Mouse (Mus musculus) embryonic facial prominence, embryonic 12.5 days (tissue): ENCODE data around the gene 1700025G04Rik. TPM values are rescaled to one million over a fixed set of nuclear protein-coding genes. Genes with fewer than 3 reads are reported as not detected.

Experiments
- ATAC-seq: fragments of 200-750 bp; cut with Nextera tagmentation; 2 replicates; pipeline ENCODE4 v1.8.0; 2017; ENCODE audit not compliant: insufficient number of reproducible peaks, insufficient read depth, low FRiP score, low TSS enrichment
- H3K27ac ChIP-seq: fragments of 300-500 bp; sonication (generic); 2 replicates; pipeline ENCODE4 v1.5.1; 2016; ENCODE audit warnings: mild to moderate bottlenecking
- H3K27me3 ChIP-seq: fragments of 300-500 bp; sonication (generic); 2 replicates; pipeline ENCODE4 v1.6.1; 2016; ENCODE audit warnings: mild to moderate bottlenecking, moderate library complexity
- H3K36me3 ChIP-seq: fragments of 300-500 bp; sonication (generic); 2 replicates; pipeline ENCODE4 v1.6.1; 2016; ENCODE audit warnings: mild to moderate bottlenecking
- H3K4me1 ChIP-seq: fragments of 300-500 bp; sonication (generic); 2 replicates; pipeline ENCODE4 v1.6.1; 2016
- H3K4me2 ChIP-seq: fragments of 300-500 bp; sonication (generic); replicated peaks from 2 replicates; pipeline ENCODE4 v1.6.1; 2016; ENCODE audit warnings: mild to moderate bottlenecking, moderate library complexity
- H3K4me3 ChIP-seq: fragments of 300-500 bp; sonication (generic); 2 replicates; pipeline ENCODE4 v1.5.1; 2016; ENCODE audit warnings: mild to moderate bottlenecking
- H3K9ac ChIP-seq: fragments of 300-500 bp; sonication (generic); 2 replicates; pipeline ENCODE4 v1.6.1; 2016; ENCODE audit warnings: mild to moderate bottlenecking, moderate library complexity
- H3K9me3 ChIP-seq: fragments of 300-500 bp; sonication (generic); 2 replicates; pipeline ENCODE4 v1.6.1; 2016; ENCODE audit warnings: mild to moderate bottlenecking, moderate library complexity
- WGBS: fragments of 180-500 bp; shearing (Covaris S2); methylation state at CpG from one replicate; pipeline ENCODE4 v1.1.7; 2016; 5-methylcytosine and 5-hydroxymethylcytosine counted together
- polyA plus RNA-seq: library from polyadenylated mRNA; unstranded; fragments of >200 nt; fragmentation: Nextera tagmentation; extraction: Ambion mirVana; gene quantifications from 2 replicates; pipeline ENCODE4 v1.2.1, GENCODE M21; 2016

1700025G04Rik gene
- polyA plus RNA-seq, 1 experiment from 2014 or later, result 34.7 TPM

GRCm38 (mm10) chr1:152088791-152089401 is 1.0 kb downstream of the 1700025G04Rik start:
- Histone ChIP-seq H3K4me1 (peaks cover 54% of the 10 kb centered on the region), H3K27ac (peak overlapping the region; percentile 88), H3K4me3 (peak overlapping the region; percentile 90), H3K4me2 (peak overlapping the region; percentile 85), H3K36me3 (no peaks in the 10 kb centered on the region), H3K9me3 (no peaks in the 10 kb centered on the region), H3K27me3 (no peaks in the 10 kb centered on the region), H3K9ac (peak overlapping the region; percentile 86)
- WGBS, result 4% methylated on average over 16 of the region's 16 CpGs
- no peak for ATAC-seq

GRCm38 (mm10) chr1:152088030-152088429 is 1.9 kb downstream of the 1700025G04Rik start:
- Histone ChIP-seq H3K4me1 (peaks cover 54% of the 10 kb centered on the region), H3K36me3 (no peaks in the 10 kb centered on the region), H3K27me3 (no peaks in the 10 kb centered on the region), H3K4me2 (peak overlapping the region; percentile 85), H3K9me3 (no peaks in the 10 kb centered on the region), H3K9ac (no peak overlapping the region), H3K4me3 (no peak overlapping the region), H3K27ac (no peak overlapping the region)
- ATAC-seq, result no peak
- 60% methylated on average over 5 of the region's 5 CpGs for WGBS

- Histone ChIP-seq H3K4me3 (no peak overlapping the region), H3K9me3 (no peaks in the 10 kb centered on the region), H3K27ac (no peak overlapping the region), H3K4me2 (no peak overlapping the region), H3K27me3 (no peaks in the 10 kb centered on the region), H3K4me1 (peaks cover 54% of the 10 kb centered on the region), H3K36me3 (no peaks in the 10 kb centered on the region), H3K9ac (no peak overlapping the region)
- ATAC-seq, result no peak
- 53% methylated on average over 3 of the region's 3 CpGs for WGBS
Observed at GRCm38 (mm10) chr1:152086951-152087350, 3.0 kb downstream of the 1700025G04Rik start.

GRCm38 (mm10) chr1:152085561-152085960 is 4.4 kb downstream of the 1700025G04Rik start:
- H3K27me3 ChIP-seq, result no peaks in the 10 kb centered on the region
- H3K27ac ChIP-seq, result no peak overlapping the region
- no peaks in the 10 kb centered on the region for H3K36me3 ChIP-seq
- no peaks in the 10 kb centered on the region for H3K9me3 ChIP-seq
- H3K4me1 ChIP-seq, result peaks cover 47% of the 10 kb centered on the region
- H3K9ac ChIP-seq, result no peak overlapping the region
- no peak for ATAC-seq
- WGBS, result 73% methylated on average over 5 of the region's 5 CpGs
- H3K4me2 ChIP-seq, result peak overlapping the region; percentile 32; the same call in 1 of the 2 replicates
- H3K4me3 ChIP-seq, result no peak overlapping the region

GRCm38 (mm10) chr1:152084638-152085345 is 5.1 kb downstream of the 1700025G04Rik start:
- Histone ChIP-seq H3K27me3 (no peaks in the 10 kb centered on the region), H3K4me3 (peak overlapping the region; percentile 19; the same call in 1 of the 2 replicates), H3K9me3 (no peaks in the 10 kb centered on the region), H3K4me1 (peaks cover 47% of the 10 kb centered on the region), H3K9ac (peak overlapping the region; percentile 30; the same call in 1 of the 2 replicates), H3K36me3 (no peaks in the 10 kb centered on the region), H3K27ac (peak overlapping the region; percentile 36; the same call in 1 of the 2 replicates), H3K4me2 (peak overlapping the region; percentile 32)
- WGBS, result 21% methylated on average over 15 of the region's 15 CpGs
- ATAC-seq, result peak; percentile 30; the same call in 1 of the 2 replicates

GRCm38 (mm10) chr1:152081954-152082711 is 7.8 kb downstream of the 1700025G04Rik start:
- WGBS, result 83% methylated on average over 8 of the region's 8 CpGs
- Histone ChIP-seq H3K9me3 (no peaks in the 10 kb centered on the region), H3K4me3 (no peak overlapping the region), H3K9ac (no peak overlapping the region), H3K4me1 (peaks cover 31% of the 10 kb centered on the region), H3K27me3 (no peaks in the 10 kb centered on the region), H3K27ac (no peak overlapping the region), H3K4me2 (no peak overlapping the region), H3K36me3 (no peaks in the 10 kb centered on the region)
- no peak for ATAC-seq

- Histone ChIP-seq H3K27me3 (no peaks in the 10 kb centered on the region), H3K9ac (no peak overlapping the region), H3K4me2 (no peak overlapping the region), H3K9me3 (no peaks in the 10 kb centered on the region), H3K36me3 (no peaks in the 10 kb centered on the region), H3K4me3 (no peak overlapping the region), H3K27ac (no peak overlapping the region), H3K4me1 (peaks cover 23% of the 10 kb centered on the region)
- no peak for ATAC-seq
- WGBS, result 90% methylated on average over 7 of the region's 7 CpGs
Observed at GRCm38 (mm10) chr1:152081121-152081520, 8.8 kb downstream of the 1700025G04Rik start.

GRCm38 (mm10) chr1:152080244-152080643 is 9.7 kb downstream of the 1700025G04Rik start:
- Histone ChIP-seq H3K4me3 (no peak overlapping the region), H3K9me3 (no peaks in the 10 kb centered on the region), H3K27me3 (no peaks in the 10 kb centered on the region), H3K27ac (no peak overlapping the region), H3K36me3 (no peaks in the 10 kb centered on the region), H3K9ac (no peak overlapping the region), H3K4me1 (peaks cover 15% of the 10 kb centered on the region), H3K4me2 (no peak overlapping the region)
- 93% methylated on average over 6 of the region's 6 CpGs for WGBS
- no peak for ATAC-seq

- Histone ChIP-seq H3K9me3 (no peaks in the 10 kb centered on the region), H3K27me3 (no peaks in the 10 kb centered on the region), H3K36me3 (no peaks in the 10 kb centered on the region), H3K9ac (no peak overlapping the region), H3K4me1 (peaks cover 2% of the 10 kb centered on the region), H3K4me3 (no peak overlapping the region), H3K4me2 (no peak overlapping the region), H3K27ac (no peak overlapping the region)
- WGBS, result 77% methylated on average over 11 of the region's 11 CpGs
- no peak for ATAC-seq
Observed at GRCm38 (mm10) chr1:152077171-152077715, 12.7 kb downstream of the 1700025G04Rik start.

- Histone ChIP-seq H3K36me3 (no peaks in the 10 kb centered on the region), H3K9ac (no peak overlapping the region), H3K4me2 (no peak overlapping the region), H3K27ac (no peak overlapping the region), H3K4me3 (no peak overlapping the region), H3K9me3 (no peaks in the 10 kb centered on the region), H3K27me3 (no peaks in the 10 kb centered on the region), H3K4me1 (peaks cover 2% of the 10 kb centered on the region; the same call in 1 of the 2 replicates)
- 75% methylated on average over 14 of the region's 14 CpGs for WGBS
- no peak for ATAC-seq
Observed at GRCm38 (mm10) chr1:152076222-152076845, 13.6 kb downstream of the 1700025G04Rik start.

- H3K27ac ChIP-seq, result no peak overlapping the region
- H3K27me3 ChIP-seq, result no peaks in the 10 kb centered on the region
- 91% methylated on average over 6 of the region's 6 CpGs for WGBS
- H3K9ac ChIP-seq, result no peak overlapping the region
- no peak for ATAC-seq
- no peak overlapping the region for H3K4me2 ChIP-seq
- no peaks in the 10 kb centered on the region for H3K9me3 ChIP-seq
- H3K36me3 ChIP-seq, result no peaks in the 10 kb centered on the region
- H3K4me1 ChIP-seq, result peaks cover 2% of the 10 kb centered on the region; the same call in 1 of the 2 replicates
- no peak overlapping the region for H3K4me3 ChIP-seq
Observed at GRCm38 (mm10) chr1:152075725-152076124, 14.2 kb downstream of the 1700025G04Rik start.
